Mouse (Mus musculus): ENCODE data around the gene Echs1.

Echs1 gene

DNA sequence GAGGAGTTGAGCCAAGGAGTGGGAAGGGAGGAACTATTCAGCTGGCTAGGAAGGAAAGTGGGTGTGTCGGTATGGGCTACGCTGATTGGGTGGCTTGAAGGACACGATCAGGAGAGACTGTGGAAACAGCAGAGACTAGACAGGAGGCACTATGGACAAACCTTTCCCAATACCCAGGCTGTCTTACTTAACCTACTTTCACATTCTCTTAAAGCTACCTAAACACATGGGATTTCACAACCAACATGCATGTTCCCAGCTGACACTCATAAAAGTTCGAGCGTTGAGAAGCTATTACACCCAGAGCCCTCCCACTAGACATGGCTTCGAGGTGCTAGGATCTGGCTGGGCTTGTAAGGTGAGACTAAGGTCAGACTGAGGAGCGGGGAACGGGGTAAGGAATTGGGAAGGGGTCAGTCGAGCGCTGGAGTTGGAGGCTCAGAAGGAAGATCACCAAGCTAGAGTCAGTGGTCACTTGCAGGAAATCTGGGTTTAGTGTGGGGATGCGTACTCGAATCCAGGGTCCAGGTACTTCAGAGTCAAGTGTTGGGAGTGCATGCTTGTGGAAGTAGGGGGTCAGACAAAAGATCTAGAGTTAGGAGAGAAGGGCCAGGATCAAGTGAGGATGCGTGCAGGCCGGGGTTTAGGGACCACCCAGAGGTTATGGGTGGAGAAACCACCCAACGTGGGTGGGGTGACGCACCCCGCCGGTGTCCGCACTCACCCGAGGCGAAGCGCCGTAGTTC, 520 bp downstream of the Echs1 start, which contains the start of gene Paox:
Paox (plus strand) TSS at position 217 of the 746 bp plus-strand sequence.
- peak; percentile 72 for DNase-seq (ENCODE audit: inconsistent ontology term)

DNA sequence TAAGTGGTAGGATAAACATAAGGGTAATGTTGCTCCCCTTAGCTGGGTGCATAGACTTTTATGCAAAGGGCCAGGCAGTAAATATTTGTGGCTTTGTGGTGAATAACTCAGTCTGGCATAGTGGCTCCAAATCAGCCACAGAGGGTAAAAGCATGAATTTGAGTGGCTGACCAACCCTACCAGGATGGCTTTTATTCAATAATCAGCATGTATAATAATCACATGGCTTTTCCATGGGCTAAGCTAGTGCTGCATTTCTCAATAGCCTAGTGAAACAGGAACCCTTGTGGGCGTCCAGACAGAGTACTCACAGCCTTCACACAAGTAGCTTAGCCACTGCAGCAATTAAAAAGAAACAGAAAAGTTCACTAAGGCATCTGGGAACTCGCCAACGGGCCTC, 4.3 kb downstream of the Echs1 start:
- DNase-seq (ENCODE audit: inconsistent ontology term) = peak; percentile 74

DNA sequence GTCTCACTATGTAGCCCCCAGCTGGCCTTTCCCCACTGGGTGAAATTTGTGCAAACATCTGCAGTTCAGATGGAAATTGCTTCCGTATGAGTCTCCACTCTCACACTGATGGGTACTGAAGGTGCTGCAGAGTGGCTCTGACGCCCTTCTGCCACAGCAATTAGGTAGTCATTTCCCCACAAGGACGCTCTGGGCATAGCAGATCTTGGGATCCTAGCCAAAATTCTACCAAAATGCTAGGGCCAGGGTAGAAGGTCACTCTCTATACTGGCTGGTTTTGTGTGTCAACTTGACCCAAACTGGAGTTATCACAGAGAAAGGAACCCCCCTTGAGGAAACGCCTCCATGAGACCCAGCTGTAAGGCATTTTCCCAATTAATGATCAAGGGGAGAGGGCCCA, 12.3 kb downstream of the Echs1 start:
- no peak for DNase-seq (ENCODE audit: inconsistent ontology term)

DNA sequence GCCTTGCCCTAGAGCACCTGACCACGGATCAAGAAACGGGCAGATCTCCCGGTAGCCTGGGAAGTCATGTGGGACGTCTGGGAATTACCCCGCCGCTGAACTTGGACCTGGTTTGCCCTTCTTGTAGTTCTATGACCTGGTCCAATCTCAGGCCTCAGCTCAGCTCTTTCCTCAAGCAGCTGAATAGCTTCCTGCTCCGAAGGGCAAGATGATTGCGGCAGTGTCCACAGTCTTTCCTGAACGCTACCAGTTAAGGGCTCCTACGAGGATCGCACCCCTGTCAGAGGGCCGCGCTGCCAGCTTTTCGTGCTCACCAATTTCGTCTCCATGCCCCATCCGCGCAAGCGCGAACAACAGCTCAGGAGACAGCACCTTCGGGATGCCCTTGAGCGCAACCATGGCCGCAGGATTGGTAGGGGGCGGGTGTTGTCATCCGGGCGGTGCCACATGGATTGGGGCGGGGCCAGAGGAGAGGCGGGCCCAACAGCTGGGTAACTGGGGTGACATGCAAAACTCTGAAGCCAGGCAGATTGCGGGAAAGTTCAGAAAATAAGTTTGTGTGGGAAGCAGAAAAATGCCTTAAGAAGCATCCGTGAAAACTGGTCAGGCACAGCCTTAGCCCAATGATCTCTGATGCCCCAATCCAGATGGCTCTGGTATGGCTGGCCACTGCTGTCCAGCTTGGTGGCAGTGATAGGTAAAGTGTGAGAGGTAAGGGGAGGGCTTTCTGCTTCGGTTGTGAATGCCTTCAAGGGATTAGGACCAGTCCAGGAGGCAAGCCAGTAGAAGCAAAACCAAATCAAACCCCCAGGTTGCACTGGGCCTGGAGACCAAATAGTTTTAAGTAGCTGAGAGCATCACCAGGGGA, 14.0 kb downstream of the Echs1 start, which contains the start of gene Fuom:
Fuom (minus strand) TSS at position 449 of the 868 bp plus-strand sequence.
- peak; percentile 89 for DNase-seq (ENCODE audit: inconsistent ontology term)

DNA sequence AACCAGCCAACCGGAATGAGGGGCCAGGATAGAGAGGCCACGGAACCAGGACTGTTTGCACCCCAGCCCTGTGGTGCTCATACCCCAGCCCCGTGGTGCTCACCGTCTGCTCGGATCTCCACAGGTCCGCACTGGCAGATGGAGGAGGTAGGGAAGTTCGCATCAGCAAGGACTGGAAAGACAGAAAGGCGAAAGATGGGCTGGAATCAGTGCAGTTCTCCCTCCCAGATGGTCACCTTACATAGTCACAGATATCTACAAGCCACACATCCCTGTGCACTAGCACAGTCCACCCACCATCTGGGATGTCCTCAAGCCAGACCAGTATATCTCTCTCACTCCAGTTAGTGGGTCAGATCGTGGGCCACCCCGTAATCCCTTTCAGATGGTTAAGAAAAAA, 14.8 kb downstream of the Echs1 start:
- no peak for DNase-seq (ENCODE audit: inconsistent ontology term)

DNA sequence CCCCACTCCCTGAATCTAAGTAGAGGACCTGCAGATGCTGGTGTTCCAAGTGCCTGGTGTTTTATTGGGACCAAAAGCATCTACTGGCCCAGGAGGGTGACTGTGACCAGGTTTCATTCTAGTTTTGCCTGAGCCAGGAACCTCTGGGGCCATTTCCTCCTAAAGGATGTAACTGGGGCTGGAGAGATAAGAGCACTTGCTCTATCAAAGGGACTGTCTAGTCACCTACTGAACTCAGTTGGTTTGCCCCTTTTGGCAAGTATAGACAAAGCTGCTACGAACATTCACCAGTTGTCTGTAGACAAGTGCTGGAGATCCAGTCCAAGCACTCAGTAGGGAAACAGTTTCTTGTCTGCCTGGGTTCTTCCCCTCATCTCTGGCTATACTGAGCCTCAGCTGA, 17.8 kb downstream of the Echs1 start:
- no peak for DNase-seq (ENCODE audit: inconsistent ontology term)

DNA sequence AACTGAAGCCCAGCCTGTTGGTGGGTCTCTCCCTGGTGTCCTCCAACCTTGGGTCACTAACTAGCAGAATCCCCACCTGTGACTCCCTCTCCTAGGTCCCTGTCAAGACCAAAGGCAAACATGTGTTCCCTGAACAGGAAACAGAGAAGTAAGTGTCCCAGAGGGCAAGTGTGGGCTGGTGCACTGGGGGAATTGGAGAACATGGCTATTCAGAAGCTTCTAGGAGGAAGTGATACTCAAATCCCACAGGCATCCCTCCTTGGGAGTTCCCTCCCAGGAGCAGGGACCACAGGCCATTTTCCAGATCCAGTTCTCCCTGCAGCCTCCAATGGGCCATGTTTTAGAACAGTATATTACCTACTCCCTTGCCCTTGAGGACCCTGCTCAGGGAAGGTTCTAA, 20.2 kb downstream of the Echs1 start:
- no peak for DNase-seq (ENCODE audit: inconsistent ontology term)

DNA sequence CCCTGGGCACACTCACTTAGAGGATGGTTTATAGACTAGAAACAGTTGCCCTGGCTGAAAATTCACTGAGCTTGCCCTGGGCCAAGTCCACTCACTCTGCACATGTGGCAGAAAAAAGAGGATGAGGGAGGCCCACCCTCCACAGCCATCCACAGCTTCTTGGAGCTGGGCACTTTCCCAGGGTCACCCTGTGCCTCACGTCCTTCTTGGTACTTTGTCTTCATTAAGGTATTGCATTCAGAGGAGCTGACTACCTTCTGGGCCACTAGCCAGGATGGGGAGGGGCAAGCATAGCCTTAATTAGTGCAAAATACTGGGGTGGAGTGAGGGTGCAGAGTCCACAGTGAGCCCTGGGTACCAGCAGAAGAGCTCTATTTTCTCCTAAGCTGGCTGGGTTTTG, 20.7 kb downstream of the Echs1 start:
- DNase-seq (ENCODE audit: inconsistent ontology term) = no peak

DNA sequence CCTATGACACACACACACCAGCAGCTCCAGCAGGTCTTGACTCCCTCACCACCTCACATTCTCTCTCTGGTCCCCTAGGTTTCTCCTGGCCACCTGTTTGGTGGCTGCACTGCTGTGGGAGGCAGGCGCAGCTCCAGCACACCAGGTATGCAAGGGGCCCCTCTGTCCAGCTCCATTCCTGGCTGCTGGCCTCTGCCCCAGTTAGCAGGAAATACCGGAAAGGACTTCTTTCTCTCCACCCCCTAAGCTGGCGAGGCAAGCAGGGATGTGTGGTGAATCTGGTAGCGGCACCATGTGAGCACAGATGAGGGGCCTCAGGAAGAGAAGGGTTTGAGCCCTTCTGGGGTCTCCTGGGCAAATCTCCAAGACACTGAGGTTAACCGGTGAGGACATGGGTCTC, 21.3 kb downstream of the Echs1 start:
- DNase-seq (ENCODE audit: inconsistent ontology term) = no peak

DNA sequence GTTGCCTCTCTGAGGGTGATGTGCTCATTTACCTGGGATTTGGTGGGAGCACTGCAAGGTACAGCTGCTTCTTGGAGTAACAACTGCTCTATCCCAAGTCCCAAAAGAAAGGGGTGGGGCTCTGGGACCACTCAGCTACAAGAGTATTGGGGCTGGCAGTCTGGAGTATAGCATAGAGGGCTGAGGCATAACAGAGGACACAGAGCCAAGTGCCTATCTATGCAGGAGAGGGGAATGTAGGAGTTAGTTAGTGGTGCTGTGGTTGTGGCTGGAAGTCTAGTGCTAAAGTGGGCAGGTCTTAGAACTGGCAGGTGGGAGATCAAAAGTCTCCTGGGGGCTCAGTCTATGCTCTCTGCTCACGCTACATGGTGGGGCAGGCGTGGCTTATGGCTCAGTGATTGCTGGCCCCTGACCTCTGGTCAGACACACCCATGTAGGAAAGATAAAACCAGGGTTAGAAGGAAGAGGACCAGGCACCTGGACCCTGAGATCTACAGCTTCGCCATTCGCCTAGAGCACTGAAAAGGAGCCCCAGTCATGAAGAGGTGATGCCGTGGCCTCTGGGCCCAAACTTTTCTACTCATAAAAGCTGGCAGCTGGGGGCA, 23.2 kb downstream of the Echs1 start, which contains the start of gene Prap1:
Prap1 (plus strand) TSS at position 472 of the 605 bp plus-strand sequence.
- no peak for DNase-seq (ENCODE audit: inconsistent ontology term)

DNA sequence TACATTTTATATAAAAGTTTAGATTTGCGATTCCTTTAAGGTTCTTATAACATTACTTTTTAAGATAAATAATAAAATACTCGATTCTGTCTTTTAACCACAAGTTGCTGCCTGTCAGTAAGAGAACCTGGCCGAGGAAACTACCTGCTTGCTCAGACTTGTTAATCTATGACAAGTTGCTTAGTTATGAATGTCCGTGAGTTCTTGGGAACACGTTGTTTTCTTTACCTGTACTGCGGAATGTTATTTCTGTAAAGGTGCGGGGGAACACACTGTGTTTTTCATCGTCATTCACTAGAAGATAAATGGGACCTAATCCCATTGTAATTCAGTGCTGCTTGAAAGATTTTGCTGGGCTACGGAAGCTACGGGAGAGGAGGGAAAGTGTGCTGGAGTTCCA, 25.7 kb downstream of the Echs1 start:
- no peak for DNase-seq (ENCODE audit: inconsistent ontology term)

DNA sequence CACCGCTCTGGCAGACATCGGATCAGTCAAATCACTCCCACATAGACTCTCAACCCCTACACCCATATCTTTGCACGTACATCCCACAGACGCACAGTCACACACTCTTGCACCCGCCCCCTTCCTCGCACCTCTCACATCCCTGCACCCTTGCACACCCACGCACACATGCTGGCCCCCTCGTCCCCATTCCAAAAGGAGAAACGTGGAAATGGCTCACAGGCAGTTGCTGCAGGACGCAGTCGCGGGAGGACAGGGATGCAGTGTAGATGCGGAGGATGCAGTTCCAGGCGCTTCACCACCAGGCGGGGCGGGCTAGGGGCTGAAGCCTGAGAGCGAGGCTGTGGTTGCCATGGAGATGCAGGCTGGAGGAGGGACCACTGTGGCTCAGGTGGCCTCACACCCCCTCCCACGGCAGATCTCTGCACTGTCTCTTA, 34.0 kb downstream of the Echs1 start, which contains the start of gene Caly:
Caly (minus strand) TSS at position 307 of the 437 bp plus-strand sequence.
- DNase-seq (ENCODE audit: inconsistent ontology term) = peak; percentile 58

DNA sequence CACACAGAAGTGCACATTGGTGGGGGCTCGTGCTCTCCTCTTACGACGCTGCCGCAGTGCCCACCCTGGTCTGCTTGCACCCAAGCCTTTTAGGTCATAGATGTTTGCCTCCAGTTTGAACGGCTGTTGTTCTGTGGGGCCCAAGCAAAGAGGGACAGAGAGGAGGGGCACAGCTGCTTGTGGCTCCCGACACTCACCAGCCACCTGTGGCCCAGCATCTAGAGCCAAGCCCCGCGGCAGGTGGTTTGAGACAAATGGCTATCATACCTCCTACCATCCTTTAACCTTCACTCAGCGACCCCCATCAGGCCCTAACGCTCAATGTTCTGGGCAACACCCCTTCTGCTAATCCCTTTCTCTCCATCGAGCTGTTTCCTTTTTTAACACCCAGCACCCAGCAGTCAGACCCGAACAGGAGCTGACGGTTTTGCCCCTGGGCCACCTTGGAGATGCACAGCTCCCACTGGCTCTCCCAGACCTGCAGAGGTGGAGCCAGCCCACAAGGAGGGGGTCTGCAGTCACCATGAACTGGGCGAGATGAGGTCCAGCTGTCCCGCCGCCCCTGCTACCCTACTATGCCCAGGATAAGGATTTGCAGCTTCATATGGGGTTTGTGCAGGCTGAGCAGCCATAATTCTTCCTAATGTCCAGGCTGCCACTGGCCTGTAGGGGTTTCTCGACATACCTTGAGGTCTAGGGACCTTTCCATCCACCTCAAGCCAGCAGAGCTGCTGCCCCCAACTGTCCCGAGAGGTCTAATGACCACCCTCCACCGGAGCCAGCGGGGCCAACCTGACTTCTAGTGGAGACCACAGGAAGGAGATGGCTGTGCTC, 34.7 kb downstream of the Echs1 start:
- DNase-seq (ENCODE audit: inconsistent ontology term) = no peak

DNA sequence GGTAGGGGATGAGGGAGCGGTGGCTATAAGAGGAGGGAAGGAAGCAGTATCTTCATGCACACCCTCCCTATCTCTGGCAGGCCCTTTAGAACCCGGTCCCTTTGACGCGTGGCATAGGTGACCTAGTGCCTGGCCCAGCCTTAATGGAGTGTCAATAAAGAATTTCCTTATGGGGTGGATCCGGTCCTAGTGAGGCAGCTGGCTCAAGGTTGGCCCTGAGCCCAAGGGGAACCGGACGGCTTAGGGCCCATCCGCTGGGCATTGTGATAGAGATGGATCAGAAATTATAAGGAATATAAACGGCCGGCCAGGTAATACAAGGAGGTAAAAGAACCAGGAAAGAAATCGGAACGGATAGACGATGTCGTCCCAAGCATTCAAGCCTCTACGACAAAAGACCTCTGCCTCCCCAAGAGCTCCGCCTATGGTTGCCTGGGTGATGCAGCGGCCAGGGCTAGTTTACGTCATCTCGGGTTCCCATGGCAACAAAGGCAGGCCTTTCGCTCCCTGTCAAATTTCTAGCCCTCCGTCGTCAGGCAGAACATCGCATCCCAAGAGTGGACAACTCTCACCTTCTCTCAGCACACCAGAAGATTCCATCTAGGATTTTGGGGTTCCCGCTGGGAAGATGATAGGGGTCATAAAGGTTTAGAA, 35.6 kb downstream of the Echs1 start:
- peak; percentile 77 for DNase-seq (ENCODE audit: inconsistent ontology term)

DNA sequence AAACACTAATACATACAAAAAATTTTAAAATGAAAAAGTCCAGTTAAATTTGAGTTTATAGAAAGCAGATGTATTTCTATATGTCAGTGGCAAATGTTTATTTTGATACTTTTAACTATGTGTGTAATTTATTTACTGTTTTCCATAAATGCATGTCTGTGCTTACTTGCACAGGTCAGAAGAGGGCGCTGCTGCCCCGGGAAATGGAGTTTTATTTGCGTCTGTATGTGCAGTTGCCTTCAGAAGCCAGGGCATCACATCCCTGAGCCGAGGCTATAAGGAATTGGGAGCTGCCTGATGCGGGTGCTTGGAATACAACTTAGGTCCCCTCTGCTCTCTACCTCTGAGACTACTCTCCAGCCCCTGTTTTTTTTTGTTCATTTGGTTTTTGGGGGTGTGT, 37.6 kb downstream of the Echs1 start:
- DNase-seq (ENCODE audit: inconsistent ontology term) = peak; percentile 66

DNA sequence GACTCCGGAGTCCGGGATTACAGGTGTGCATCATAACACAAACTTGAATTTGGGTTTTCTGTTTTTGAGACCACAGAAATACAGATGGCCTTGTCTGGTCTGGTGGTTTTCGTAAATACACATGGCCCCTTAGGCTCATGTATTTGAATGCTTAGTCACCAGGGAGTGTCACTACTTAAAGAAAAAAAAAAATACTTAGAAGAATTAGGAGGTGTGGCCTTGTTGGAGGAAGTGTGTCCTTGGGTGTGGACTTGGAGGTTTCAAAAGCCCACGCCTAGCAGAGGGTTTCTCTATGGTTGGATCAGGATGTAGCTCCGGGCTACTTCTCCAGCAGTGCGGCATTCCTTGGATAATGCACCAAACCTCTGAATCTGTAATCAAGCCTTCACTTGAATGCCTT, 38.6 kb downstream of the Echs1 start:
- DNase-seq (ENCODE audit: inconsistent ontology term) = no peak

DNA sequence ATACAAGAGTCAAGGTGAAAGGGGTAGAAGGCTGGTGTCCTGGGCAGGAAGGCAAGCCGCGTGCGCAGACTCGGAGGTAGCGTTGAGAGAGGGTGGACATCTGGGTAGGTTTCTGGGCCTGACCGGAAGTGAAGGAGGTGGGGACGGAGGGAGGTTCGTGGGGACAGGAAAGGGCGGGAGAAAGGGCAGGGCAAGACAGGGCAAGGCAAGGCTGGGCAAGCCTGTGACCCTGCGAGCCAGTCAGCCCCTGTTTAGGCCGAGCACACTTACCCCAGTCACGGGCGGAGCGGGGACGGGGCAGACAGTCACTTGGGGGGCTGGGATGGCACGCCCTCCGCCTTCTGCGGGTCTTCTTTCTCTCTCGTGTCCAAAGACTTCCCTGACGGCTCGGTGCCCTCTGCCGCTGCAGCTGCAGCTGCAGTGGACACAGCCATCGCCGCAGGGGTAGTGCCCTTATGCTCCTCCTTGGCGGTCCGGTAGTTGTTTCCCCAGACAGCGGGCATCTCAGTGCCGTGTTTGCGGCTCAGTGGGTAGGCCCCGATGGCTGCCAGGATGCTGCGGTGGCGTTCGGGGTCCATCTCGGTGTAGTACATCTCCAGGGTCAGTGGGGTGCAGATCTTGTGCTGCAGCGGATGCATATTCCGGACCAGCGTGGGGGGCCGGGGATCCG, 46.1 kb downstream of the Echs1 start:
- DNase-seq (ENCODE audit: inconsistent ontology term) = no peak

DNA sequence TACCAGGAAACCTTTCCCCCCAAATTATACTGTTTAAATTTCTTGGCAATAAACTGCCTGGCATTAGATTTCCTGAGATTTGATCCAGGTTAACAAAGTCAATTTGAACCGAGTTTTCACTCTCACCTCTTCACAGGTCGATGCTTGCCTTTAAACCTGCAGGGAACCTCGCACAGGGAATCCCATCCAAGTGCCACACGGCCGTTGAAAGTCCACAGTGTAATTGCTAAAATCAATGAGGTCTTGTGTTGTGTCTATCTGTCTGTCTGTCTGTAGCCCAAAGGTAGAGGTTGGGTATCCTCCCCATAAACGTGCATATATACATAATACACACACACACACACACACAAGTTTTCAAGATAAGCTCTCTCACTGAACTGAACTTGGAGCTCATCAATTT, 48.9 kb downstream of the Echs1 start:
- no peak for DNase-seq (ENCODE audit: inconsistent ontology term)

DNA sequence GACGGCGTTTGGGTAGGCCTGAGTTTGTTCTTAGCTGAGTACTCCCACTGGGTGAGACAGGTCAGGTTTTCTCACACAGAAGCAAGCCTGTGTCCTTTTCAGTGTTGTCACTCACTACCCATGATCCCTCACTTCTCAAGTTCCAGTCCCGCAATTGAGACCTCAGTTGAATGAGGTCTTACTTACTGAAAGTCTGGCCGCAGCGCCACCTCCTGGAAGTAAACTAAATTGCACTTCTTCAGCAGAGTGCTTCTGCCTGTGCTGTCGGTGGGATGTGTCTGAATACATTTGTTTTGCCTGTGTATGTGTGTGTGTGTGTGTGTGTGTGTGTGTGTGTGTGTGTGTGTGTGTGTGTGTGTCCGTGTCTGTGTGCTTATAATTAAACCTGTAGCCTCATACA, 53.2 kb downstream of the Echs1 start:
- peak; percentile 43 for DNase-seq (ENCODE audit: inconsistent ontology term)

DNA sequence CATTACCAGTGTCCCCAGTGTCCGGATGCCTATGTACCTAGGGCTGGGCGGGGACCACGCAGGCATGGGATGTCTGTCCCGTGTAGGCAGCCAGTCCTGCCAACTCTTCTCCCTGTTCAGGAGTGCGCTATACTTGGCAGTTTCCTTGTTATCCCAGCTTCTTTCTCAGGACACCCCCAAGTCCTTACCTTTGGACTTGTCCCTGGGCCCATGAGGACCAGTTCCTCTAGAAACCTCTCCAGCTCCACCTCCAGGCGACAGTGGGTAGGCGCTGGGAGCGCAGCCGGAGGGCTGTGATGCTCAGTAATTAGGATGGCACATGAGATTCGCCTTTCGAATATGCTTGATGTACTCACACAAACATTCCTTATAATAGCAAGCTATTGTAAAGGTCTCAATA, 54.0 kb downstream of the Echs1 start:
- peak; percentile 22 for DNase-seq (ENCODE audit: inconsistent ontology term)
